Mouse (Mus musculus) spleen, postnatal 10 days (tissue): ENCODE data around the gene Tmem144.
A peak's percentile ranks its signal among the peaks of the same experiment; 100 is the strongest.
"Not testable (repeated sequence)": the region's sequence is repeated elsewhere in the genome, so short reads cannot be mapped to it uniquely, and the experiment has no call there.

Experiments used
- DNase-seq, 2 experiments: peaks; one replicate each; pipeline ENCODE4 v3.0.0; 2021 to 2022; ENCODE audit warnings: low spot score in 2 of 2

The Tmem144 gene

DNA sequence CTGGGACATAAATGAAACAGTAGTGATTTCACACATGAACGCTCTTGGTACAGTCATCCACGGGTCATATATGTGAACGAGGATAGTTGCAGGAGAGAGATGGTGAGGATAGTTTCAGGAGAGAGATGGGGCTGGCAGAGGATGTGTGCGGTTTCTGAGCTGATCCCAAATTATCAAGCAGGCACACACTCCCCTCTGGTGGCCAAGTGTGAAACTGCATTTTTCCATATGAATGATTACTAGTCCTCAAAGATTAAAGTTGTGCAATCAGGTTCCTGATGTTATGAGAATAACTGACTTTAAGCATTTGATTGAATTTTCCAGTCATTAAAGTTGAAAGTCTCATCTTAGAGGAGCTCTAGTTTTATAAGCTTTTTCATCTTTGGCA is 43.4 kb downstream of the Tmem144 start:
- peak in 1 of 2 experiments; percentile 50 for DNase-seq

DNA sequence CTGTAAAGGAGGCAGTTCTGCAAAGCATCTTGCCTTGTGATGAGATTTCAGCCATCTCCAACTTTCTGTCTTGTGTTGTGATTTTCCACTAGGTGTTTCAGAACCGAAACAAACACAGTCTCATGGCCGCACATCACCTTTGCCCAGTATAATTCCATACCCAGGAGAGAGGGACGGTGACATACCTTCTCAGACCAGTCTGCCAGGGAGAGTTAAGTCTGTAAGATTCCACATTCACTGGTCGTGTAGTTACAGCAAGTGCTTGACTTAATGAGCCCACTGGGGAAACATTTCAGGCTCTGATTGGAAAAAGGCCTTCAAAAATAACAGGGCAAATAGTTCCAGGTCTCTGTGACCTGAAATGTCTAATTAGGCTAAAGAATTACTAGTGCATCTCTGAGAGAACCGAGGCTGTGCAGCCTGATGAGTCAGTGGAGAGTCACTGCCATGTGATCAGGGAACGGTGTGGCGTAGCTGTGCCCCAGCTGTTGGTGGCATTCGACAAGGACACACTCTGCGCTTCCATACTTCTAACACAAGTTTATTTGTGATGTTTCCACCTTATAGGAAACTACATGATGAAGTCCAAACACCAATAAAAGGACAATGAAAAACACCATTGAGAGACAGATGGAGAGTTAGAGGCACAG is 43.9 kb downstream of the Tmem144 start:
- no peak for DNase-seq

DNA sequence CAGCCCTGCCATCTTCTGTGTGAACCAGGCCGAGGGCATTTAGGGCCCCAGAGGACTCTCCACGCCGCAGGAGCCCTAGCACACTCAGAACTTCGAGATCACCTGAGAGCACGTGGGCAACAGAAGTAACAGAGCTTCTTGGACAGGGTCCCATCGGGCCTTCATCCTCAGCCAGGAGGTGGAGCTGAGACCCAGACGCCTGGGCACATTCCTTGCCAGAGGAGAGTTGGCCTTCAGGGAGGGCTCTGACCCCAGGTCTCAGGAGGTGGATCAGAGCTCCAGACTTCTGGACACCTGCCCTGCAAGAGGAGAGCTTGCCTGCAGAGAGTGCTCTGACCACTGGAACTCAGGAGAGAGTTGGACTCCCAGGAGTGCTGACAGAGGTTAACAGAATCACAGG is 51.8 kb downstream of the Tmem144 start:
- DNase-seq = not testable (repeated sequence)

GRCm38 (mm10) chr3:79792307-79792706 is 60.3 kb downstream of the Tmem144 start:
- DNase-seq = no peak

- no peak for DNase-seq
Measured at GRCm38 (mm10) chr3:79790324-79790723, 62.2 kb downstream of the Tmem144 start.

DNA sequence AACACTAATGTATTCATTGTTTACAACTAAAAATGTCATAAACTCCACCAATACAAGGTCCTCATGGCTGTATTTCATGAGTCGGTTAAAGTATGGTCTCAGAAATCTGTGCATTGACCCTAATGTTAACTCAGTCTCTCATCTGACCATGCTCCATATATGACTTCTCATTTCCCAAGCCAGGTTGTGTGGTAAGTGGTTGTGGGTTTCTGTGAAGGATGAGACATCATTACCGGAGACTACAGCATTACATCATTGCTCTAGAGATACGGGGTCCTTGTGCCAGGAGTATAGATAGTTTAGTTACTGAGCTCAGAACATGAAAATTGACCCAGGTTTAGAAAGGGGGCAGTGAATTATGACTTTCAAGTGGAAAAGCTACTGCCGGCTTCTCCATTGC is 63.0 kb downstream of the Tmem144 start:
- no peak for DNase-seq

DNA sequence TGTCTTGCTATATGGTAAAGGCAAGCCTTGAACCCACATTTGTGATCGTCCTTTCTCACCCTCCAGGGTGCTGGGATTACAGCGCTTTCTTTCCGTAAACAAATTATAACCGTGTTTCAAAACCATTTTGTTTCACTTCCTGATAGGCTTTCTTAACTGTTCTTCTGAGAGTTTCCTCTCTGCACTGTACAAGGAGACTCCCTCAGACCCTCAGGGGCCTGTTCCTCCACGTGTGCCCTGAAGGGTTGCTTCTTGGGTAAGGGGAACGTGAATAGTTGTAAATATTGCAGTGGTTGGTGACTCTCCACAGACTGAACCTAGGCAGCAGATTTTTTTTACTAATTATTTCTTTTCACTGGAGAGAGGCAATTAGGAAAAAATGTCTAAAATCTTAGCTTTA is 63.6 kb downstream of the Tmem144 start:
- DNase-seq = no peak

GRCm38 (mm10) chr3:79784362-79784736 is 68.2 kb downstream of the Tmem144 start:
- no peak for DNase-seq

GRCm38 (mm10) chr3:79783630-79784361 is 68.8 kb downstream of the Tmem144 start:
- no peak for DNase-seq

DNA sequence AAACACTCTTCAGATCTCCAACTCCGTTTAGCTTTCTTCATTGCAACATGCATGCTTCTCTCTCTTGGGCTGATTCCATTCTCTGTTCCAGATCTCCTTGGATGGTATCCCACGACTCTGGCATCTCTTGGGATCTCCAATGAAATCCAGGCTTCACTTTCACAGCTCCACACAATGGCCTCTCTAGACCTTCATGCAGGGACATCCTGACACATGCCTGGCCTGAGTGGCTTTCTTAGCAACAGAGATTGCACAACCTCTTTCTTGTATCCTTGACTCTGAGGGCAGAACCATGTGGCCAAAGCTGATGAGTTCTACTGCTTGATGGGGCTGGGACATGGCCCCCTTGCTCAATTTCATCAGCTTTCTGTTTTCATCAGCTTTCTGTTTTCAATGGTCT is 79.9 kb downstream of the Tmem144 start:
- DNase-seq = no peak
